Mouse (Mus musculus): ENCODE results near the gene 1700017B05Rik. TPM values are rescaled to one million over a fixed set of nuclear protein-coding genes. Genes with fewer than 3 reads are reported as not detected.
A peak's percentile ranks its signal among the peaks of the same experiment; 100 is the strongest.
"Not testable (repeated sequence)": the region's sequence is repeated elsewhere in the genome, so short reads cannot be mapped to it uniquely, and the experiment has no call there.

1700017B05Rik gene
- polyA plus RNA-seq, 2 experiments = 8.1 to 13.3 TPM

GRCm38 (mm10) chr9:57203571-57203970 is 58.8 kb downstream of the 1700017B05Rik start:
- TF ChIP-seq EP300 (IDR thresholded peaks at IDR 0.05; ENCODE audit: low read depth) = peak; percentile 29

More at GRCm38 (mm10) chr9:57203571-57203970, 58.8 kb downstream of the 1700017B05Rik start:
- not testable (repeated sequence) for DNase-seq (ENCODE audit: low read depth in 3 of 3, low spot score in 3 of 3); H3K27me3 ChIP-seq (ENCODE audit: control insufficient read depth, insufficient read depth, low read length); H3K9ac ChIP-seq (replicated peaks); H3K4me3 ChIP-seq (ENCODE audit: insufficient read depth in 1 of 2, low read depth in 2 of 2, low read length in 2 of 2); H3K36me3 ChIP-seq (replicated peaks; ENCODE audit: control insufficient read depth, insufficient read depth, low read depth); ATAC-seq (ENCODE audit: insufficient read depth); H3K4me2 ChIP-seq (ENCODE audit: low read depth); H3K27ac ChIP-seq; H3K4me1 ChIP-seq (replicated peaks; ENCODE audit: control insufficient read depth in 2 of 2, insufficient read depth in 2 of 2, low read length in 1 of 2); H3K9me3 ChIP-seq (ENCODE audit: control insufficient read depth, low read length)
- 42% methylated on average over 13 of the region's 13 CpGs for WGBS (ENCODE audit: insufficient replicate concordance)

Other genes with a start within 250 kb of the 1700017B05Rik start
- 20.5 and 21.6 TPM in 2 replicates for gene Sin3a, start 190.6 kb downstream of the 1700017B05Rik start, polyA plus RNA-seq (2012; rRNA removed)
- gene Sin3a, start 190.6 kb downstream of the 1700017B05Rik start, polyA plus RNA-seq (2014; fragmentation: Nextera tagmentation; extraction: Ambion mirVana) = 14.9 and 16.9 TPM in 2 replicates
- 27.1 and 35.4 TPM in 2 replicates for gene Man2c1, start 131.9 kb downstream of the 1700017B05Rik start, polyA plus RNA-seq (2012; rRNA removed)
- gene Man2c1, start 131.9 kb downstream of the 1700017B05Rik start, polyA plus RNA-seq (2014; fragmentation: Nextera tagmentation; extraction: Ambion mirVana) = 7.4 and 11.5 TPM in 2 replicates
- gene Neil1, start 114.3 kb downstream of the 1700017B05Rik start, polyA plus RNA-seq (2012; rRNA removed) = 1.4 and 1.5 TPM in 2 replicates
- gene Neil1, start 114.3 kb downstream of the 1700017B05Rik start, polyA plus RNA-seq (2014; fragmentation: Nextera tagmentation; extraction: Ambion mirVana) = 0.95 and 1.00 TPM in 2 replicates
- 45.8 and 51.4 TPM in 2 replicates for gene Commd4, start 104.3 kb downstream of the 1700017B05Rik start, polyA plus RNA-seq (2012; rRNA removed)
- 57.1 and 65.2 TPM in 2 replicates for gene Commd4, start 104.3 kb downstream of the 1700017B05Rik start, polyA plus RNA-seq (2014; fragmentation: Nextera tagmentation; extraction: Ambion mirVana)
- gene Trcg1, start 26.1 kb downstream of the 1700017B05Rik start, polyA plus RNA-seq (2012; rRNA removed) = not detected in 2 replicates
- gene Trcg1, start 26.1 kb downstream of the 1700017B05Rik start, polyA plus RNA-seq (2014; fragmentation: Nextera tagmentation; extraction: Ambion mirVana) = not detected in 2 replicates
- 9.4 and 10.0 TPM in 2 replicates for gene Ppcdc, start 177.5 kb upstream of the 1700017B05Rik start, polyA plus RNA-seq (2012; rRNA removed)
- 7.4 and 9.4 TPM in 2 replicates for gene Ppcdc, start 177.5 kb upstream of the 1700017B05Rik start, polyA plus RNA-seq (2014; fragmentation: Nextera tagmentation; extraction: Ambion mirVana)
- gene Scamp5, start 205.4 kb upstream of the 1700017B05Rik start, polyA plus RNA-seq (2012; rRNA removed) = 9.1 and 9.2 TPM in 2 replicates
- gene Scamp5, start 205.4 kb upstream of the 1700017B05Rik start, polyA plus RNA-seq (2014; fragmentation: Nextera tagmentation; extraction: Ambion mirVana) = 4.5 and 5.2 TPM in 2 replicates
- gene Rpp25, start 241.4 kb upstream of the 1700017B05Rik start, polyA plus RNA-seq (2012; rRNA removed) = 0.09 and 0.18 TPM in 2 replicates
- gene Rpp25, start 241.4 kb upstream of the 1700017B05Rik start, polyA plus RNA-seq (2014; fragmentation: Nextera tagmentation; extraction: Ambion mirVana) = 0.39 and 0.54 TPM in 2 replicates

Data from liver, embryonic 14.5 days (tissue).